Mouse (Mus musculus) olfactory bulb, adult 2 months (tissue): ENCODE results near the gene Tbc1d1.

Experiments
- CTCF ChIP-seq: fragments of 200-500 bp; IDR thresholded peaks from 2 replicates; pipeline ENCODE4 v1.5.1; 2012; ENCODE audit warnings: low read depth, mild to moderate bottlenecking, low read length, moderate library complexity; ENCODE audit not compliant: insufficient read depth
- POLR2A ChIP-seq: fragments of 200-500 bp; IDR thresholded peaks from 2 replicates; pipeline ENCODE4 v1.6.1; 2012; ENCODE audit warnings: mild to moderate bottlenecking, low read depth, low read length, moderate library complexity; ENCODE audit not compliant: insufficient read depth

DNA sequence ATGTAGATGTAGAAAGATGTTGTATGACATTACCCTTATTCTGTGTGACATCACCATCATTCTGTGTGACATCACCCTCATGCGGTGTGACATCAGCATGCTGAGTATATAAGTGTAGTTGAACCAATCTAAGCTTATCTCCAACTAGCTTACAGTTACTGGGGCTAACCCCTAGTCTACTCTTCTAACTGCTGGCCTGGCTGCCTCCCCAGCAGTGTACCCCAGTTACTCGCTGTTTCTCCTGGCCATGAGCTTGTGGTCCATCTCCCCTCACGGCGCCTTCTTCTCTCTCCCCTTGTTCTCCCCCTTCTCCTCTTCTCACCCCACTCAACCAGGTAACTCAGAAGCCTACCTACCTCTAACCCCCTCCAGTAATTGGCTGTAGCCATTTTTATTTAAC is 64.7 kb downstream of the Tbc1d1 start:
- TF ChIP-seq CTCF (no peak), POLR2A (no peak)
